ENCODE assay signal across 8 mouse cellular contexts in the genomic region with DNA sequence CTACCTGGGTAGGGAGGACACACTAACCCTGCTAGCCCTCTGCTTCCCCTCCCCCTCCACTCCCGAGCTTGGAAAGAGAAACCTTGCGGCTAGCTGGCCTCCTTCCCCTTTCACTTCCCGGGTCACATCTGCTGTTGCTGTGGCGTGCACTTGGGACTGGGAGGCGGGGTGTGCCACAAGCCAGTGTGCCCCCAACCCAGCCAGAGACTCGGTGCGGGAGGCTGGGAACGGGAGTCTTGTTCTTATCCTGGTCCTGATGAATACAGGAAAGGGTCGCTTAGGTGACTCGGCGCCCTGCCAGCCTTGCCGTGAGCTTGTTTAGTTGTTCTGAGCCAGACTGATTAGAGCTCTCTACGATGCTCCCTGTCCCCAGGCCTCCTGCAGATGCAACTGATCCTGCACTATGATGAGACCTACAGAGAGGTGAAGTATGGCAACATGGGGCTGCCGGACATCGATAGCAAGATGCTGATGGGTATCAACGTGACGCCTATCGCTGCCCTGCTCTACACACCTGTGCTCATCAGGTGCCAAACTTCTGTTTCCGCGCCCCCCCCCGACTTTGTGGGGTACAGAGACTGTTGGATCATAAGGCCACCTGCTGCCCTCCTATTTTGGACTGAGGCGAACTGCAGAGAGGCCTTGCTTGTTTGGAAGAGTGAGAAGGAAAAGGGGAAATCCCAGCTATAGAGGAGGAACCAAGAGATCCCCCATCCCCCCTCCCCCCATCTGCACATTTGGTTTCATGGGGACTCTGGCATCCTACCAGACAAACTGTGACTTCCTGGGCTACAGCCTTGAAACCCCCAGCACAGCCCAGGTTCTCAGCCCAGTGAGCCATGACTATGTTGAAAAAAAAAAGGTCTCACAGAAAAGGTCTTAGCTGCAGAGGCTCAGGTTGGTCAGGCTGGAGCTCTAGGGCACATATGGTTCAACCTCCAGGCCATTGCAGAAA. TPM values are rescaled to one million over a fixed set of nuclear protein-coding genes. Genes with fewer than 3 reads are reported as not detected.
A peak's percentile ranks its signal among the peaks of the same experiment; 100 is the strongest.
DNase-seq lines count a peak whose midpoint lies in the region; ATAC-seq and TF ChIP-seq lines count a peak whose summit lies in the region.

No protein-coding gene starts in this region.

- H3K9me3 ChIP-seq in heart, embryonic 11.5 days (replicated peaks; ENCODE audit: control insufficient read depth, low read length), result no peaks in the 10 kb centered on the region

- peak overlapping the region; percentile 73 for H3K9ac ChIP-seq in heart, embryonic 11.5 days (ENCODE audit: low read depth, low read length)

- no peak overlapping the region for H3K27ac ChIP-seq in heart, embryonic 11.5 days (ENCODE audit: low read depth, low read length)
- H3K27ac ChIP-seq in olfactory bulb, adult 2 months (ENCODE audit: insufficient read depth, low read depth, low read length), result no peak overlapping the region

- no peaks in the 10 kb centered on the region for H3K36me3 ChIP-seq in heart, embryonic 11.5 days (ENCODE audit: control insufficient read depth, insufficient read depth, low read length)

- H3K4me1 ChIP-seq in heart, embryonic 11.5 days (ENCODE audit: control insufficient read depth, insufficient read depth, low read length), result peaks cover 5% of the 10 kb centered on the region; the same call in 1 of the 2 replicates
- H3K4me1 ChIP-seq in olfactory bulb, adult 2 months (ENCODE audit: control insufficient read depth, insufficient read depth, low read length), result peaks cover 12% of the 10 kb centered on the region

- H3K4me3 ChIP-seq in heart, embryonic 11.5 days (ENCODE audit: low read depth, low read length), result peak overlapping the region; percentile 54
- peak overlapping the region; percentile 47 for H3K4me3 ChIP-seq in olfactory bulb, adult 2 months (ENCODE audit: insufficient read depth, low read depth, low read length)

- TF ChIP-seq CTCF in olfactory bulb, adult 2 months (IDR thresholded peaks at IDR 0.05; ENCODE audit: insufficient read depth, low read depth, low read length), result no peak

- no peak for ATAC-seq in heart, embryonic 11.5 days (replicated peaks; ENCODE audit: insufficient number of reproducible peaks, low FRiP score, low TSS enrichment)

- H3K27me3 ChIP-seq in heart, embryonic 11.5 days (ENCODE audit: control insufficient read depth, insufficient read depth, low read length), result peaks cover 3% of the 10 kb centered on the region

- peak; percentile 94 for DNase-seq in A20 (ENCODE audit: low read depth, low spot score)
- peak; percentile 57 for DNase-seq in Muller cell, postnatal 12 days (ENCODE audit: inconsistent ontology term)
- DNase-seq in embryo, embryonic 11 days, result peak; percentile 65
- peak; percentile 75 for DNase-seq in kidney, adult 9 months
- DNase-seq in lung, postnatal 10 days, result peak; percentile 81
- DNase-seq in frontal cortex, postnatal 14 days (ENCODE audit: low spot score in 2 of 2), result no peak

- H3K4me2 ChIP-seq in heart, embryonic 11.5 days, result peak overlapping the region; percentile 93

- 0 out of 2 replicates have a peak, but pooled peaks have one; percentile 14 for TF ChIP-seq POLR2A in olfactory bulb, adult 2 months (IDR thresholded peaks at IDR 0.05; ENCODE audit: insufficient read depth, low read depth, low read length)

- 9% methylated on average over 22 of the region's 22 CpGs for WGBS in heart, embryonic 11.5 days (ENCODE audit: insufficient replicate concordance)
- WGBS in olfactory bulb, adult 2 months, result 8% methylated on average over 22 of the region's 22 CpGs

RNA-seq across cellular contexts. Expression of gene Unc93b1, which starts 1.2 kb away (rescaled TPM):
- 4.5 and 6.2 TPM in 2 replicates for polyA plus RNA-seq in heart, embryonic 11.5 days (2014; fragmentation: Nextera tagmentation; extraction: Ambion mirVana)
- polyA plus RNA-seq in olfactory bulb, adult 2 months (2012; ENCODE audit: insufficient read depth, insufficient read length, low replicate concordance, missing spikeins), result not detected in 2 replicates

RNA-seq across cellular contexts. Expression of gene Aldh3b1, which starts 6.6 kb away (rescaled TPM):
- 2.3 and 2.4 TPM in 2 replicates for polyA plus RNA-seq in heart, embryonic 11.5 days (2014; fragmentation: Nextera tagmentation; extraction: Ambion mirVana)
- polyA plus RNA-seq in olfactory bulb, adult 2 months (2012; ENCODE audit: insufficient read depth, insufficient read length, low replicate concordance, missing spikeins), result not detected in 2 replicates

RNA-seq across cellular contexts. Expression of gene Aldh3b3, which starts 22.3 kb away (rescaled TPM):
- not detected in 2 replicates for polyA plus RNA-seq in heart, embryonic 11.5 days (2014; fragmentation: Nextera tagmentation; extraction: Ambion mirVana)
- not detected in 2 replicates for polyA plus RNA-seq in olfactory bulb, adult 2 months (2012; ENCODE audit: insufficient read depth, insufficient read length, low replicate concordance, missing spikeins)

RNA-seq across cellular contexts. Expression of gene Ndufs8, which starts 23.6 kb away (rescaled TPM):
- 364 and 376 TPM in 2 replicates for polyA plus RNA-seq in heart, embryonic 11.5 days (2014; fragmentation: Nextera tagmentation; extraction: Ambion mirVana)
- not detected in 2 replicates for polyA plus RNA-seq in olfactory bulb, adult 2 months (2012; ENCODE audit: insufficient read depth, insufficient read length, low replicate concordance, missing spikeins)

RNA-seq across cellular contexts. Expression of gene Tcirg1, which starts 29.2 kb away (rescaled TPM):
- 16.2 and 18.7 TPM in 2 replicates for polyA plus RNA-seq in heart, embryonic 11.5 days (2014; fragmentation: Nextera tagmentation; extraction: Ambion mirVana)
- not detected in 2 replicates for polyA plus RNA-seq in olfactory bulb, adult 2 months (2012; ENCODE audit: insufficient read depth, insufficient read length, low replicate concordance, missing spikeins)

Comparison
In these comparisons a context has a peak if more than half of its experiments do, and no peak if none do; other contexts are left out.
1. DNase-seq: peak in A20 (single experiment), Muller cell, postnatal 12 days (single experiment), embryo, embryonic 11 days (single experiment), kidney, adult 9 months (single experiment) and lung, postnatal 10 days (single experiment); none in frontal cortex, postnatal 14 days (0 of 2).